Mouse (Mus musculus): ENCODE measurements around the gene Myo1a. TPM values are rescaled to one million over a fixed set of nuclear protein-coding genes. Genes with fewer than 3 reads are reported as not detected.
A peak's percentile ranks its signal among the peaks of the same experiment; 100 is the strongest.

Gene Myo1a
- total RNA-seq, 2 experiments from 2014 or later = not detected

DNA sequence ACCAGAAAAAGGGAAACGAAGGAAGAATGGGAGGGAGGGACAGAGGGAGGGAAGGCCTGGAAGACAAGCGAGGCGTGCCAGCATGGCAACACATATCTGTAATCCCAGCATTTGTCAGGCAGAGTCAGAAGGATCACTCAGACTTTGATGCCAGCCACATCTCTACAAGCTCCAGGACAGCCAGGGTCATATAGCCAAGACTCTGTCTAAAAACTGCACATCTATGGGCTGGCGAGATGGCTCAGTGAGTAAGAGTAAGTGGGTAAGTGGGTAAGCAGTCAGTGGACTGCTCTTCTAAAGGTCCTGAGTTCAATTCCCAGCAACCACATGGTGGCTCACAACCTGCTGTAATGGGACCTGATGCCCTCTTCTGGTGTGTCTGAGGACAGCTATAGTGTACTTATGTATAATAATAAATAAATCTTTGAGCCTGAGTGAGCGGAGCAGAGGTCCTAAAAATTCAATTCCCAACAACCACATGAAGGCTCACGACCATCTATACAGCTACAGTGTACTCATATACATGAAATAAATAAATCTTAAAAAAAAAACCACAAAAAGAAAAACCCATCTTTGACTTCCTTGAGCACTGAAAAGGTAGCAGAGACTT lies 30.8 kb upstream of the Myo1a start:
- DNase-seq = no peak
- intact Hi-C loops (cut with DNase I) = no loop called here

DNA sequence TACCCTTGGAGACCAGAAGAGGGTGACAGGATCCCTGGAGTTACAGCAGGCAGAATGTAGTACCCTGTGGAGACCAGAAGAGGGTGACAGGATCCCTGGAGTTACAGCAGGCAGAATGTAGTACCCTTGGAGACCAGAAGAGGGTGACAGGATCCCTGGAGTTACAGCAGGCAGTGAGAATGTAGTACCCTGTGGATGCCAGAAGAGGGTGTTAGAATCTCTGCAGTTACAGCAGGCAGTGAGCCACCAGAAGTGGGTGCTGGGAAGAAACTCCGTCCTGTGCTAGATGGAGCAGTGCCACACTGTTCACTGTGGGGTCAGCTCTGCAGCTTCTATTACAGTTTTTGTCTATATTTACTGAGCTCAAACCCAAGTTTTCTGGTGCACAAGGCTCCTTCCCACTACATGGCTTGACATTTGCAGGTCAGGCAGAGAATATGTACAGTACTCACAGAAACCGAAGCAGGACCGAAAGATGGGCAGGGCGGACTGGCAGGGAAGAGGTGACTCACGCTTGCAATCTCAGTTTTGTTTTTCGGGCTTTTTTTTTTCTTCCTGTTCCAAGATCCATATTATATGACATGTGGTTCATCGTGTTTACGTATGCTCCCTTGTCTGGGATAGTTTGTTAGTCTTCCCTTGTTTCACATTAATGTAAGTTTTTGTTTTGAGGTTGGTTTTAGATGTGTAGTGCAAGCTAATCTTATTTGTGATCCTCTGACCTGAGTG lies 30.0 kb upstream of the Myo1a start:
- DNase-seq = peak; percentile 86 to 90
- intact Hi-C loops (cut with DNase I) = loop anchor here (5.0 kb wide), 2 partner anchors 108 to 332 kb away; partner anchors contain the start of gene Hsd17b6

DNA sequence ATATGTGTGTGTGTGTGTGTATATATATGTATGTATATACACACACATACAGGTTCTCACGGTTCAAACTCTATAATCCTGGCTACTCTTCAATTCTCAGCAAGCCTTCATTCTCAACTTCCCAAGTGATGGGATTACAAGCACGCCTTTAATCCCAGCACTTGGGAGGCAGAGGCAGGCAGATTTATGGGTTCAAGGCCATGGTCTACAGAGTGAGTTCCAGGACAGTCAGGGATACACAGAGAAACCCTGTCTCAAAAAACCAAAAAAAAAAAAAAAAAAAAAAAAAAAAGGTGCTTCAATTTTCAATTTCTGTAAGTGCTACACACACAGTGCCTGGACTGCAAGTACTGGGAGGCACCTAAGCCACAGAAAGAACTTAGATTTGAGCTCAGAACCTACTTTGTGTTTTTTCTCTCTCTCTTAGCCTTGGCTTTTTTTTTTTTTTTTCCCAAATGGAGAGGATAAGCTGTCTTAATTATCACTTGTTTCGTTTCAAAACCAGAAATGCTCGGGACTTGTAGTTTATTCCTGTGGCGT lies 29.0 kb upstream of the Myo1a start:
- intact Hi-C loops (cut with DNase I) = loop anchor here (5.0 kb wide), 2 partner anchors 109 to 331 kb away; partner anchors contain the start of gene Hsd17b6
- DNase-seq = no peak

DNA sequence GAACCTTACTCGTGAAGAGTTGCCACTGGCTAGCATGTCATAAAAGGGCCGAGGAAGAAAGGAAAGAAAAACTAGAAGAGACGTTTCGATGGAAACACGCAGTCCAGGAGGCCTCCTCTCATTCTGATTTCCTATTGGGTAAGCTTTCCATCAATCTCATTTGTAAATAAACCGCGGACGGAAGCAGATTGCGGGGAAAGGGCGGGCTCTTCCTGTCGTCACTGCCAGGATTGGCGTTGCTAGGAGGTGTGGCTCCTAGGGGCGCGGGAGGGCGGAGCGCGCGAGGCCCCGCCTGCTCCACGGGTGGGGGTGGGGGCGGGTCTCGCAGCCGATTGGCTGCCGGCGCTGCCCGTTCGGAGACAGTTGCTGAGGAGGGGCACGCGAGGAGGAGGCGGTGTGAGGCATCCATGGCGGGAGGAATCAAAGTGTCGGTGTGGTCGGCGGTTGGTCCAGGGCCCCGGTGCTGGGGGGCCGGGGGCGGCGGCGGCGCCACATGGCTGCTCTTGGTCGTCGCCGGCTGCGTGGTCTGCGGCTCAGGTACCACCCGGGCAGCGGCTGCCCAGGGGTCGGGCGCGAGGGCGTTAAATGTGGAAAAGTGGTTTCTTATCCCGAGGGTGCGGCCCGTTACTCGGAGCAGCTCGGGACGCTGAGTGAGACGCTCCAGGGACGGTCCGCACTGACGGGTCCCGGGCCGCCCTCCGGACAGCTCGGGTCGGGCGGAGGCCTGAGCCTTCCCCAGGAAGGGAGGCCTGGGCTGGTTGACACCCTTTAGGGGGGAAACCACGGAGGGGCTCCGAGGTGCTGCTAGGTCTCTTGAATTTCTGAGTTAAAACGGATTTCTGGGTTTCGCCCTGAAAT lies 28.1 kb upstream of the Myo1a start:
- peak; percentile 89 to 90 for DNase-seq
- intact Hi-C loops (cut with DNase I) = loop anchor here (5.0 kb wide), 2 partner anchors 110 to 330 kb away; partner anchors contain the start of gene Hsd17b6

DNA sequence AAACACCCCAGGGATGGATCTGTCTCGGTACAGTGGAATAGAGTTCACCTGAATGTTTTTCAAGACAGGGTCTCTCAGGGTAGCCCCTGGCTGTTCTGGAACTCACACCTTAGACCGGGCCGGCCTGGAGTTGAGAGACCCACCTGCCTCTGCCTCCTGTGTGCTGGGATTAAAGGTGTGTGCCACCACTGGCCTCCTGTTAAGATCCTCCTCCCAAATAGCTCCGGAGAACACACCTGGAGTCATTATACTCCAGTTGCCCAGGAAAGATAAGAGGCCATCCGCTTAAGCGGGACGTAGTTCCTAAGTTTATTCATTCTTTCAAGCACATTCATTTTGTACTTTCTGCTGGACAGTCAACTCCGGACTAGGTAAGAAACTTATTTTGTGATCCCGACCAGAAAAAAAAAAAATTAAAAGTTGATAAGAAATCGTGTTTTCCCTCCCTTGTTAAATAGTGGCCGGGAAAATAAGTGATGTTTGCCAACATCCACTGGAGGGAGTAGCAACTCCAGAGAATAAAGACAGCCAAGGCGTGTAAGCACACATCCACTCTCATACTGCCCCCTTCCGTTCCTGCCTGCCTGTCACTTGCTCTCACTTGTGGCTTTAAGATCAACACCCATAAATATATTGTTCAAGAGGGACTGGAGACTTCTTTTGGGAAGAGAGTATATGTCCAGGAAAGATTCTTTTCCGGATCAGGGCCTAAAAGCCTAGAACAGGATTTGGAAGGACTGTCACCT lies 27.2 kb upstream of the Myo1a start:
- intact Hi-C loops (cut with DNase I) = loop anchor here (5.0 kb wide), 2 partner anchors 110 to 330 kb away; partner anchors contain the start of gene Hsd17b6
- DNase-seq = peak in 1 of 2 experiments; percentile 47

DNA sequence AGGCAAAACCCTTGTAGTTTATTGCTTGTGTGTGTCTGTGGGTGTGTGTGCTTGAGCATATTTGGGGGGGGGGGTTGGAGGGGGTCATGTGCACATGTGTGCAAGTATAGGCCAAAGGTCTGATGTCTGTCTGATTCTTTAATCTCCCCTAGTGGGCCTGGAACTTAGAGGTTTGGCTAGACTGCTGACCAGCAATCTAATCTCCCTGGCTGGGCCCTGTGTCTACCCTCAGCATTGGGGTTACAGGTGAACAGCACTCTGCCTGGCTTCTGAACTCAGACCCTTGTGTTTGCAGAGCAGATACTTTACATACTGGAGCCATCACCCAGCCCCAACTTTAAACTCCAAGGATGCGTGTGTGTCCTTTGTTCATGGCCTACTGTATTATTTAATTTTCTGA lies 25.8 kb upstream of the Myo1a start:
- no peak for DNase-seq

DNA sequence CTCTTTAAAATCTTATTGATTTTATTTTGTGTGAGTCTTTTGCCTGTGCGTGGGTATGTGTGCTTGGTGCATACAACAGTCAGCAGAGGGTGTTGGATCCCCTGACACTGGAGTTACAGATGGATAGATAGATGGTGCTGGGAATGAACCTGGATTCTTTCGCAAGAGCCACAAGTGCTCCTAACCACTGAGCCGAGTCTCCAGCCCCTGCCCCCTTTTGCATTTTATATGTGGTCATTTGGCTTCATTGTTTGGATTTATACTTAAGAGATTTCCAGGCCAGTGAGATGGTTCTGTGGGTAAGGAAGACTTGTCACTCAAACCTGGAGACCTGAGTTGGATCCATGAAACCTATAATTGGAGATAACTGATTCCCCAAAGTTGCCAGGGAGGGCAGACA lies 25.1 kb upstream of the Myo1a start:
- intact Hi-C loops (cut with DNase I) = loop anchor here (5.0 kb wide), 2 partner anchors 113 to 327 kb away; partner anchors contain the start of gene Hsd17b6
- no peak for DNase-seq

More for the DNA sequence above, 25.8 kb upstream of the Myo1a start:
- intact Hi-C loops (cut with DNase I) = loop anchor here (5.0 kb wide), 2 partner anchors 112 to 328 kb away; partner anchors contain the start of gene Hsd17b6

DNA sequence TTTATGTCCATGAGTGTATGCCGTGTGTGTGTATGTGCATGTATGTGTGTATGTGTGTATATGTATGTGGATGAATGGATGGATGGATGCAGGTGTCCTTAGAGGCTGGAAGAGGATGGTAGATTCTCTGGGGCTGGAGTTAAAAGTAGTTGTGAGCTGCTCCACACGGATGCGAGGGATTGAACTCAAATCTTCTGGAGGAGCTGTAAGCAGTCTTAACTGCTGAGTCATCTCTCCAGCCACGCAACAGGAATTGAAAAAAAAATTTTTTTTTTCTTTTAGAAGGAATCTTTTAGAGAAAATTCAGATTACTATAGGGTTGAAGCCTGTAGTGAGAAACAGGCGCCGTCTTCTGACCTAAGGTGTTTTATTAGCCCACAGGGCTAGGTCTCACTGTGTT lies 22.1 kb upstream of the Myo1a start:
- no peak for DNase-seq
- intact Hi-C loops (cut with DNase I) = no loop called here

DNA sequence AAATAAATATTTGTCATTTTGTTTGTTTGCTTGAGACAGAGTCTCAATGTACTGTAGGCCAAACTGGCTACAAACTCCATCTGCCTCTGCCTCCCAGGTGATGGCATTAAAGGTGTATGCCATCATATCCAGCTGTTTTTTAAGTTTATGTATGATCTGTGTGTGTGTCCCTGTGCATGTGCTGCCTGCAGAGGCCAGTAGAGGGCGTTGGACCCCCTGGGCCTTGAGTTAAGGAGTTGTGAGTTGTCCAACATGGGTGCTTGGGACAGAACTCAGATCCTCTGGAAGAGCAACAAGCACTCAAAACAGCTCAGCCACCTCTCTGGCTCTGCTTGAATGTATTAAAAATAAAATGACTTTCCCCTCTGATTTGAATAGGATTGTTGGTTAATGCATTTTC lies 13.9 kb upstream of the Myo1a start:
- DNase-seq = no peak
- intact Hi-C loops (cut with DNase I) = no loop called here

DNA sequence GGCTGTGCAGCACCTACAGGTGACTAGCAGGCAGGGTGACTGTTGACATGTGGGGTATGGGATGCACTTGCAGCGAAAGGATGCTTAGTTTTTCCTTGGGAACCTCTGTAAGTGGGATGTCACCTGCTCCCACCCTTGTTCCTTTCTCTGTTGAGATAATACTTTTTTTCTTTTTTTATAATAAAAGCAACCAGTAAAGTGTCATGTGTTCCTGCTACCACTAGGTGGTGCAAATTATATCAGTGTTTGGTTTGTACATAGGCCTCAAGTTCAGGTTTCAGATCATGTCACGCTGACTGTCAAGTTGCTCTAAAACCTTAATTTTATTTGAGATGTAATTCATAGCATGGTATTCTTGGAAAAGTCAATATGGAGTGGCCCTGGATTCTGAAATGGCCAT lies 10.3 kb upstream of the Myo1a start:
- DNase-seq = peak in 1 of 2 experiments; percentile 17
- intact Hi-C loops (cut with DNase I) = loop anchor here (2.0 kb wide), 2 partner anchors 40 to 242 kb away; no protein-coding TSS in a partner anchor

DNA sequence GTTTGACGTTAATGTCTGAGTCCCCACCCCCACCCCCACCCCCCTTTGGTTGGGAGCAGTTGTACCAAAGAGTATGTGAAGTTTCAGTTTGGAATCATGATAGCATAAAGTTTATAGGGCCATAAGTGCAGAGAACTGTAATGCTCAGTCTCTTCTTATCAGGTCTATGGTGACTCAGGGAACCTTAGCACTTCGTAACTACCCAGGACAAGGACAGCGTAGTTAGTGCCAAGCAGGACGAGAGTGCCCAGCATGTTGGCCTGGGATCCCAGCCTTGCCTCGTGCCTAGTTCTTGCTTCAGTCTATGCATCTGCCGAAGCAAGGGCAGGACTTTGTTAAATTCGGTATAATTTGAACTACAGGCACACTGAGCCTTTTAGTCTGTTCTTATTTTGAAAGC lies 9.2 kb upstream of the Myo1a start:
- DNase-seq = no peak

DNA sequence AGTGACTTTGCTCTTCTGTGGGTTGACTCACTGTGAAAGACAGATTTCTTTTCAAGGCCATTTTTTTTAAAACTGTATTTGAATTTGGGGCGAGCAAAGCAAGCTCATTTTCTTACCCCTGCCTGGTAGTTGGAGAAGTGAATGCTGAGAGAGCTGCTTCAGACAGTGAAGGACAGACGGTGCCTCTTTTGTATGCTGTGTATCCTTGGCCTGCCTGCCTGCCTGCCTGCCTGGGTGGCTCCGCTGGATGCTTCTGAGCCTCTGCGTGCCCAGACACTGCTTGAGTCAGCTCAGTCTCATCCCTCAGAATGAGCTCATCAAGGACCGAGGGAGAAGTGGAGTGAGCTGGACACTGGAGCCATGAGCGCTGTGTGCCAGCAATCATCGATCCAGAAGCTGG lies 6.0 kb upstream of the Myo1a start:
- intact Hi-C loops (cut with DNase I) = no loop called here
- no peak for DNase-seq

More for the DNA sequence above, 9.2 kb upstream of the Myo1a start:
- intact Hi-C loops (cut with DNase I) = loop anchor here (2.0 kb wide), 2 partner anchors 39 to 241 kb away; no protein-coding TSS in a partner anchor

DNA sequence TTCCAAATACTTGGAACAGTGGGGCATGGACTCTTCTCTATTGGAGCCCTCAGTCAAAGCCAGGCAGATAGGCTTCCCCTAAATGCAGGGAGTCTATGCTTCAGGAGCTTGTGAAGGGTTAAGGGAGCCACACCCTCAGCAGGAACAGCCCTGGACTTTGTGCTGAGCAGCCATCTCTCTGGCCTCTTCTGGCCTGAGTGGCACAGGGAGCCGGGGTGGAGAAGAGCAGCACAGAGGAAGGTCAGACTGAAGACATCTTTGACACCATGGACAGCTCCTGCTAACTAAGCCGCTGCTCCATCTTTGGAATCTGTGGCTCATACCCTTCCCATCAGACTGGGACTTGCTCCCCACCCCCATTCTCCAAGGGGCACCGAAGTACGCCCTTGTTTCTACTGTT lies 1.7 kb upstream of the Myo1a start:
- intact Hi-C loops (cut with DNase I) = no loop called here
- DNase-seq = no peak

DNA sequence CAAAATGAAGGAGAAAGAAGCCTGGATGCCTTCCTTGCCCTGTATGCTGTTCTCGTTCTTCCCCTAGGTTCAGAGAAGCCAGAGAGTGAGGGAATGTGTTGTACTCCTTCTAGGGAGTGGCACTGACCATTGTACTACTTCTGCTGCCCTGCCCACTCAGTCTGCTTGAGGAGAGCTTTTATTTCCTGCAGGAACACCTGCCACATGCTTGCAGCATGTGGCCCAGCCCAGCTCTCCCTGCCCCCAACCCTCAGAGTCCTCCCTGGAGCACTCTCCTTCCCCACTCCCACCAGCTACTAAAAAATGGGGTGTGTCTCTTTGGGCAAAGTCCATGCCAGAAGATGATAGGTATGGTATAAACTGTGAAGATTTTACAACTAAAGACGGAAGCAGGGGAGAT lies 677 bp upstream of the Myo1a start:
- intact Hi-C loops (cut with DNase I) = no loop called here
- no peak for DNase-seq

DNA sequence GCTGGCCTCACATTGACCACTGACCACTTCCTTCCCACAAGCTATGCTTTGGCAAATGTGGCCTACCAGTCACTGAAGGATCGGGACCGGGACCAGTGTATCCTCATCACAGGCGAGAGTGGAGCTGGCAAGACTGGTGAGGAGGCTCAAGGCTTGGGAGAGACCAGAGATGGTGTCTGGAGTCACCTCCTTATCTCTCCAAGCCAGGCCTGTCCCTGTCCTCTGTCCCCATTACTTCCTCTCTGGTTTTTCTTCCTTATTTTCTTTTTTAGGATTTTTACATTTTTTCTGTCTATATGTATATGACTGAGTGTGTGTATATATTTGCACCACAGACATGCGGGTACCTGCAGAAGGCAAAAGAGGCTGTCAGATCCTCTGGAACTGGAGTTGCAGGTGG lies 813 bp downstream of the Myo1a start:
- DNase-seq = no peak
- intact Hi-C loops (cut with DNase I) = no loop called here

DNA sequence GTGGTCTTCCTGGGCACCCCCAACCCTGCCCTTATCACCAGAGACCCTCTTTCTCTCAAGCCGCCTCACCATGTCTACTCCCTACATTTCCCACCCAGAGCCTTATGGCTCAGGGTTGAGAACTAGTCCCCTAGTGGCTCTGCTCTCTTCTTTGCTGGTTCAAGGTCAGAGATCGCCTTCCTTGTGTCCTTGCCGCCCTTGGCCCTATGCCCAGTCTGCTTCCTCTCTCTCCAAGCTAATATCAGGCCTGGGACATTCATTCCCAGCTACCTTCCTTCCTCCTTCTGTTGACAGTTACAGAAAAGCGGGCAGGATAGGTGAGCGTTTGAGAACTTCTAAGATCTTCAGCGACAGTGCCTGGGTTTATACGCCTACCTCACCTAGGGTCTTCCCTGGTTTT lies 2.8 kb downstream of the Myo1a start:
- DNase-seq = peak; percentile 25 to 40
- intact Hi-C loops (cut with DNase I) = no loop called here

DNA sequence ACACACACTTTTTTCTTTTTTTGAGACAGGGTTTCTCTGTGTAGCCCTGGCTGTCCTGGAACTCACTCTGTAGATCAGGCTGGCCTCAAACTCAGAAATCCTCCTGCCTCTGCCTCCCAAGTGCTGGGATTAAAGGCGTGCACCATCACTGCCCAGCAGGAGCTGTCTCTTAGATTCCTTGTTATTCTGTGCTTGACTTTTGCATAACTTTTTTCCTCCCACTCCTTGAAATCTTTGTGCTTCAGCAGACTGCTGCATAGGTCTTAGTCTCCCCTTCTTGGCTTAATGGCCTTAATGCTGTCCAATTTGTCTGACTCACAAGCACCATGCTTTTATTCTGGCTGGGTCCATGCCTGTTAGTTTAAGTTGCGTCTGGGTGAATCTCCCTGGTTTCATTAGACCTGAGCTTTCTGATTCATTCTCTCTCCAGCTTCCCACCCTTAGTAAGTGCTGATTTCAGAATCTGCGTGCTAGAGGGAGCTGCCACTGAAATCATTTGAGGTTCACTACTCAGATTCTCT lies 3.9 kb downstream of the Myo1a start:
- intact Hi-C loops (cut with DNase I) = no loop called here

DNA sequence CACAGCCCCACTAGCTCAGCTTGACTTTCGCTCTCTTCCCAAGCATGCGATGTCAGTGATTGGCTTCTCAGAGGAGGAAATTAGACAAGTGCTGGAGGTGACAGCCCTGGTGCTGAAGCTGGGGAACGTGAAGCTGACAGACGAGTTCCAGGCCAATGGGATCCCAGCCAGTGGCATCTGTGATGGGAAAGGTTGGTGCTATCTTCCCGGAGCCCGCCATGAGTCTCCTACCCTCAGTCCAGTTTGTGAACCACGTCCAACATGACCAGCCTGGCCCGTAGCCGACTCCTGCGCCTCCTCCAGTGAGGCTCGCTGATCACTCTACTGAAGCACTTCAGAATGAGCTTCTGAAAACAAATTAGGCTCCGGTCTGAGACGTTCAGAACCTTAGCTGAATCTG lies 5.4 kb downstream of the Myo1a start:
- intact Hi-C loops (cut with DNase I) = no loop called here
- no peak for DNase-seq

More for the DNA sequence above, 3.9 kb downstream of the Myo1a start:
- no peak for DNase-seq

DNA sequence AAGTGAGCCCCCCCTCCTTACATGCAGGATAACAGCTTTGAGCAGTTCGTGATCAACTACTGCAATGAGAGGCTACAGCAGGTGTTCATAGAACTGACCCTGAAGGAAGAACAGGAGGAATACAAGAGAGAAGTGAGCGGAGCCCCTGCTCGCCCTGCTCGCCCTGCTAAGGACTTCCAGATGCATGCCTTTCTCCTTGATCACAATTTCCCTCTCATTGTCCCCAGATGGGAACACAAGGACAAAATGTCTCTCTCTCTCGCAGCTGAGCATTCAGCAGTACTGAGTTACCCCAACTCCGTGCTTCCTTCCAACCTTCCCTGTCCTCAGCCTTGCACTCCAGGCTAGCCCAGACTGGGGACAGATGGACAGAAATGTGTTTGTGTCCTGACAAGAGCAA lies 7.8 kb downstream of the Myo1a start:
- no peak for DNase-seq
- intact Hi-C loops (cut with DNase I) = no loop called here

Data from heart, postnatal 36 days (tissue).